Mouse (Mus musculus) spleen, adult 2 months (tissue): Measurements from ENCODE around the gene Samd13.

Experiments
- CTCF ChIP-seq: fragments of 200-500 bp; IDR thresholded peaks from 2 replicates; pipeline ENCODE4 v1.5.1; 2011; ENCODE audit warnings: mild to moderate bottlenecking, inconsistent platforms; ENCODE audit not compliant: insufficient read depth, insufficient read length, insufficient replicate concordance; ENCODE audit errors: extremely low read depth
- POLR2A ChIP-seq: fragments of 200-500 bp; IDR thresholded peaks from 2 replicates; pipeline ENCODE4 v1.6.1; 2011; ENCODE audit warnings: low read depth, low read length, inconsistent platforms

DNA sequence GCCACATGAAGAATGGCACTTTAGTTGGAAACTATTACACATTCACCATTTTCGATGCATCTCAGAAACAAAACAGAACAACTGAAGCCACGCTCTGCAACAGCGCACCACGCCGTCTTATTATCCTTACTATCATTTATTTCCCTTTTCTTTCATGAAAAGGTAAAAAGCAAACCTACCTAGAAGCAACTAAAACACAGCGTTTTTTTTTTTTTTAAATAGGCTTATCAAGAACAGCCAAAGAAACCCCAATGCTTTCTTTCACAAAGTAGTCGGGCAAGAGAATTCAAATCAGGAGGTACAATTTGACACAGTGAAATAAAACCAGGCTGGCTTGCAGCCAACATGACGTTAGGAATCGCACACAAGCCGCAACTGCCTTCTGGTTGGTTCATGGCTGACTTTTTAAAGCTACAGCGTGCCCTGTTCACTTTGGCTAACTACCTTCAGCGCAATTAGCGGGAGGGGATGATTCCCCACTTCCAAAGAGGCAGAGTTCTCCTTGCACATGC lies 3.2 kb downstream of the Samd13 start:
- no peak for TF ChIP-seq POLR2A
- TF ChIP-seq CTCF: no peak
